Mouse (Mus musculus) retina, embryonic 14.5 days (tissue): ENCODE data around the gene Ganc.
A peak's percentile ranks its signal among the peaks of the same experiment; 100 is the strongest.

Source experiments
- DNase-seq: peaks from one replicate; pipeline ENCODE4 v3.0.0-alpha.2; 2015; ENCODE audit warnings: low spot score

Ganc gene

GRCm38 (mm10) chr2:120450724-120451123, 47.0 kb downstream of the Ganc start:
- DNase-seq = no peak

- no peak for DNase-seq
Measured at GRCm38 (mm10) chr2:120452600-120452999, 48.9 kb downstream of the Ganc start.

- DNase-seq = no peak
Measured at GRCm38 (mm10) chr2:120454987-120455386, 51.3 kb downstream of the Ganc start.

GRCm38 (mm10) chr2:120455719-120456118, 52.0 kb downstream of the Ganc start, which contains the start of gene Capn3:
Gene Capn3, plus strand, starts transcription at chr2:120456019.
- DNase-seq = no peak

GRCm38 (mm10) chr2:120460216-120460615, 56.5 kb downstream of the Ganc start:
- DNase-seq = no peak

GRCm38 (mm10) chr2:120463328-120463727, 59.6 kb downstream of the Ganc start:
- DNase-seq = no peak

GRCm38 (mm10) chr2:120464091-120464490, 60.4 kb downstream of the Ganc start:
- no peak for DNase-seq

GRCm38 (mm10) chr2:120464732-120465396, 61.2 kb downstream of the Ganc start:
- DNase-seq = no peak

GRCm38 (mm10) chr2:120465397-120465785, 61.7 kb downstream of the Ganc start:
- DNase-seq = no peak

GRCm38 (mm10) chr2:120468011-120468410, 64.3 kb downstream of the Ganc start:
- no peak for DNase-seq

GRCm38 (mm10) chr2:120469220-120469619, 65.5 kb downstream of the Ganc start:
- DNase-seq = no peak

- no peak for DNase-seq
Measured at GRCm38 (mm10) chr2:120469715-120470114, 66.0 kb downstream of the Ganc start.

GRCm38 (mm10) chr2:120470856-120471255, 67.2 kb downstream of the Ganc start:
- no peak for DNase-seq

- DNase-seq = peak; percentile 26
Measured at GRCm38 (mm10) chr2:120476277-120477087, 72.8 kb downstream of the Ganc start.

- peak; percentile 84 for DNase-seq
Measured at GRCm38 (mm10) chr2:120478600-120478999, 74.9 kb downstream of the Ganc start.

GRCm38 (mm10) chr2:120481921-120482320, 78.2 kb downstream of the Ganc start:
- DNase-seq = no peak

GRCm38 (mm10) chr2:120482506-120483389, 79.1 kb downstream of the Ganc start:
- DNase-seq = no peak

GRCm38 (mm10) chr2:120484241-120484640, 80.5 kb downstream of the Ganc start:
- DNase-seq = no peak

- DNase-seq = no peak
Measured at GRCm38 (mm10) chr2:120493254-120493653, 89.6 kb downstream of the Ganc start.

- no peak for DNase-seq
Measured at GRCm38 (mm10) chr2:120496511-120496910, 92.8 kb downstream of the Ganc start.

GRCm38 (mm10) chr2:120499971-120500471, 96.3 kb downstream of the Ganc start:
- DNase-seq = no peak
